10 mouse cellular contexts compared by ENCODE assay signal in the genomic region with DNA sequence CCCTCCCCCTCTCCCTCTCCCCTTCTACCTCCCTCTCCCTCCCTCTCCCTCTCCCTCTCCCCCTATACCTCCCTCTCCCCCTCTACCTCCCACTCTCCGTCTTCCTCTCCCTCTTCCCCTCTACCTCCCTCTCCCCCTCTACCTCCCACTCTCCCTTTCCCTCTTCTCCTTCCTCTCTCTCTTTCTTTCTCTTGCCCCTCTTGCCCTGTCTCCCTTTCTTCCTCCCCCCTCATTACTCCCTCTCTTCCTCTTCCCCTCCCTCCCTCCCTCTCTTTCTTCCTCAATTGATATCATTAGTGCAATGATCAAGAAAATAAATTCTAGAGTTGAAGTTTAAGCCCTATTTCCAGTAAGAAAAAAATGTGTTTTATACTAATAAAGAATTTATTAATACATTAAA.
A peak's percentile ranks its signal among the peaks of the same experiment; 100 is the strongest.
DNase-seq lines count a peak whose midpoint lies in the region; ATAC-seq and TF ChIP-seq lines count a peak whose summit lies in the region.
"Had no signal": no experiment of that assay in that cellular context is flagged by ENCODE, and none has a peak within 500 bp of the region (broad histone marks: within the 10 kb centered on the region; RNA-seq: fewer than 3 reads in every experiment).

No protein-coding gene starts in this region.

- DNase-seq in gastrocnemius, adult 2 months = no peak
- no peak for DNase-seq in gastrocnemius, postnatal 4 days (ENCODE audit: low spot score in 2 of 2)
- DNase-seq in left cerebral cortex, adult 2 months (ENCODE audit: extremely low spot score in 1 of 2, low spot score in 2 of 2) = no peak
- no peak for DNase-seq in left cerebral cortex, postnatal 4 days
- no peak for DNase-seq in CH12.LX (ENCODE audit: extremely low read depth)
- DNase-seq in liver, embryonic 14.5 days (ENCODE audit: low read depth in 3 of 3, low spot score in 3 of 3) = no peak
- DNase-seq in urinary bladder, adult 2 months (ENCODE audit: low spot score) = no peak
- DNase-seq in spleen, adult 18-20 months = no peak

- ATAC-seq in liver, embryonic 14.5 days (ENCODE audit: insufficient read depth) = no peak

- peaks cover 8 to 69% of the 10 kb centered on the region in 2 experiments for H3K4me1 ChIP-seq in CH12.LX (ENCODE audit: control insufficient read depth in 1 of 2, insufficient read depth in 2 of 2)
- no peaks in the 10 kb centered on the region for H3K4me1 ChIP-seq in liver, embryonic 14.5 days (replicated peaks; ENCODE audit: control insufficient read depth in 2 of 2, insufficient read depth in 2 of 2, low read length in 1 of 2)
- H3K4me1 ChIP-seq: hindbrain, embryonic 13.5 days; midbrain, embryonic 15.5 days had no signal

- H3K4me3 ChIP-seq in gastrocnemius, adult 2 months = peak overlapping the region; percentile 72
- H3K4me3 ChIP-seq in left cerebral cortex, adult 2 months = peak overlapping the region; percentile 32
- peak overlapping the region in 1 of 3 experiments; percentile 28 for H3K4me3 ChIP-seq in CH12.LX (replicated peaks in 1 of 3; ENCODE audit: low read depth in 2 of 3, low read length in 2 of 3, poor library complexity in 1 of 3)
- no peak overlapping the region for H3K4me3 ChIP-seq in liver, embryonic 14.5 days (ENCODE audit: insufficient read depth in 1 of 2, low read depth in 2 of 2, low read length in 2 of 2)
- H3K4me3 ChIP-seq: hindbrain, embryonic 13.5 days; midbrain, embryonic 15.5 days had no signal

- no peak for TF ChIP-seq RAD21 in CH12.LX (IDR thresholded peaks at IDR 0.05; ENCODE audit: low read depth, low read length)

- no peak for TF ChIP-seq POLR2A in CH12.LX (IDR thresholded peaks at IDR 0.05; ENCODE audit: low read depth, low read length)

- H3K4me2 ChIP-seq in CH12.LX (ENCODE audit: insufficient read depth, low read depth, poor library complexity, severe bottlenecking) = peak overlapping the region; percentile 98
- H3K4me2 ChIP-seq in liver, embryonic 14.5 days (ENCODE audit: low read depth) = peak overlapping the region; percentile 33
- H3K4me2 ChIP-seq: hindbrain, embryonic 13.5 days; midbrain, embryonic 15.5 days had no signal

- TF ChIP-seq EP300 in CH12.LX (IDR thresholded peaks at IDR 0.05; ENCODE audit: low read length) = no peak
- TF ChIP-seq EP300 in liver, embryonic 14.5 days (IDR thresholded peaks at IDR 0.05; ENCODE audit: low read depth) = no peak

- peaks cover 16% of the 10 kb centered on the region for H3K9me3 ChIP-seq in CH12.LX (replicated peaks; ENCODE audit: low read length)
- H3K9me3 ChIP-seq in liver, embryonic 14.5 days (ENCODE audit: control insufficient read depth, low read length) = no peaks in the 10 kb centered on the region
- H3K9me3 ChIP-seq: hindbrain, embryonic 13.5 days; midbrain, embryonic 15.5 days had no signal

- intact Hi-C loops in gastrocnemius, adult 2 months (cut with DNase I) = no loop called here
- intact Hi-C loops in left cerebral cortex, adult 2 months (cut with DNase I) = loop anchor here (1.0 kb wide), 1 partner anchor 15 kb away; no protein-coding TSS in a partner anchor
- intact Hi-C loops in left cerebral cortex, postnatal 4 days (cut with DNase I) = no loop called here

- H3K27ac ChIP-seq in gastrocnemius, adult 2 months = peak overlapping the region; percentile 62
- H3K27ac ChIP-seq in left cerebral cortex, adult 2 months = no peak overlapping the region
- H3K27ac ChIP-seq in CH12.LX (ENCODE audit: insufficient read depth, low read depth) = peak overlapping the region; percentile 93
- H3K27ac ChIP-seq in liver, embryonic 14.5 days = no peak overlapping the region
- H3K27ac ChIP-seq: hindbrain, embryonic 13.5 days; midbrain, embryonic 15.5 days had no signal

- no peak for TF ChIP-seq CTCF in gastrocnemius, adult 2 months (IDR thresholded peaks at IDR 0.05)
- no peak for TF ChIP-seq CTCF in left cerebral cortex, adult 2 months (IDR thresholded peaks at IDR 0.05)
- TF ChIP-seq CTCF in CH12.LX (conservative IDR thresholded peaks at IDR 0.05 in 1 of 2, IDR thresholded peaks at IDR 0.05 in 1 of 2; ENCODE audit: low read depth in 2 of 2, low read length in 2 of 2) = no peak
- TF ChIP-seq CTCF in liver, embryonic 14.5 days (IDR thresholded peaks at IDR 0.05; ENCODE audit: low read depth) = no peak

- no peaks in the 10 kb centered on the region for H3K36me3 ChIP-seq in CH12.LX (replicated peaks in 1 of 2; ENCODE audit: control insufficient read depth in 1 of 2, insufficient read depth in 1 of 2, low read length in 1 of 2)
- H3K36me3 ChIP-seq in liver, embryonic 14.5 days (replicated peaks; ENCODE audit: control insufficient read depth, insufficient read depth, low read depth) = no peaks in the 10 kb centered on the region
- H3K36me3 ChIP-seq: hindbrain, embryonic 13.5 days; midbrain, embryonic 15.5 days had no signal

- in situ Hi-C loops in CH12.LX (cut with MboI; ENCODE audit: low pct_ligation_motif_present, low pct_unique_long_range_greater_than_20kb, low sequenced_read_pairs) = no loop called here

- H3K9ac ChIP-seq in CH12.LX (ENCODE audit: insufficient read depth, low read depth) = peak overlapping the region; percentile 79
- H3K9ac ChIP-seq in liver, embryonic 14.5 days (replicated peaks) = no peak overlapping the region
- H3K9ac ChIP-seq: hindbrain, embryonic 13.5 days; midbrain, embryonic 15.5 days had no signal

- peaks cover 4% of the 10 kb centered on the region; the same call in 1 of the 2 replicates for H3K79me2 ChIP-seq in CH12.LX (replicated peaks; ENCODE audit: control insufficient read depth, extremely low read depth, insufficient read depth, poor library complexity, severe bottlenecking)

- dilution Hi-C loops in CH12.LX (cut with MboI; ENCODE audit: extremely low pct_ligation_motif_present, extremely low pct_unique_long_range_greater_than_20kb, low sequenced_read_pairs) = no loop called here

- WGBS in liver, embryonic 14.5 days (ENCODE audit: insufficient replicate concordance) = 57% methylated on average over 1 of the region's 1 CpGs

- H3K27me3 ChIP-seq in CH12.LX (replicated peaks) = no peaks in the 10 kb centered on the region
- H3K27me3 ChIP-seq in liver, embryonic 14.5 days (ENCODE audit: control insufficient read depth, insufficient read depth, low read length) = no peaks in the 10 kb centered on the region
- H3K27me3 ChIP-seq: hindbrain, embryonic 13.5 days; midbrain, embryonic 15.5 days had no signal

TF ChIP-seq in CH12.LX, 34 proteins besides CTCF, POLR2A, EP300 and RAD21:
- no peak for TF ChIP-seq MYC (IDR thresholded peaks at IDR 0.05; ENCODE audit: low read depth, low read length)
- no peak for TF ChIP-seq ELF1 (IDR thresholded peaks at IDR 0.05; ENCODE audit: low read depth, low read length)
- TF ChIP-seq USF2 (conservative IDR thresholded peaks at IDR 0.05; ENCODE audit: low read depth, low read length) = no peak
- TF ChIP-seq UBTF (IDR thresholded peaks at IDR 0.05; ENCODE audit: low read depth, low read length) = no peak
- no peak for TF ChIP-seq NELFE (IDR thresholded peaks at IDR 0.05; ENCODE audit: low read depth, low read length)
- no peak for TF ChIP-seq IRF4 (IDR thresholded peaks at IDR 0.05; ENCODE audit: low read depth, low read length)
- no peak for TF ChIP-seq SIN3A (IDR thresholded peaks at IDR 0.05; ENCODE audit: low read length)
- no peak for TF ChIP-seq CHD2 (IDR thresholded peaks at IDR 0.05; ENCODE audit: low read length)
- no peak for TF ChIP-seq KAT2A (IDR thresholded peaks at IDR 0.05; ENCODE audit: insufficient replicate concordance, low read length)
- no peak for TF ChIP-seq ZC3H11A (IDR thresholded peaks at IDR 0.05; ENCODE audit: low read depth, low read length)
- TF ChIP-seq JUN (IDR thresholded peaks at IDR 0.05; ENCODE audit: insufficient read depth, low read depth, low read length) = no peak
- TF ChIP-seq USF1 (IDR thresholded peaks at IDR 0.05; ENCODE audit: low read depth, low read length) = no peak
- TF ChIP-seq GABPA (IDR thresholded peaks at IDR 0.05; ENCODE audit: insufficient replicate concordance, low read depth, low read length) = no peak
- TF ChIP-seq MXI1 (IDR thresholded peaks at IDR 0.05; ENCODE audit: low read depth, low read length) = no peak
- no peak for TF ChIP-seq PAX5 (IDR thresholded peaks at IDR 0.05; ENCODE audit: low read length)

Comparison
In these comparisons a context has a peak if more than half of its experiments do, and no peak if none do; other contexts are left out.
1. H3K27ac ChIP-seq: peak in gastrocnemius, adult 2 months (single experiment) and CH12.LX (single experiment); none in left cerebral cortex, adult 2 months (single experiment) and liver, embryonic 14.5 days (single experiment).
2. H3K4me3 ChIP-seq: peak in gastrocnemius, adult 2 months (single experiment) and left cerebral cortex, adult 2 months (single experiment); none in liver, embryonic 14.5 days (0 of 2).